Mouse (Mus musculus): ENCODE measurements around the gene Cdc14a. TPM values are rescaled to one million over a fixed set of nuclear protein-coding genes. Genes with fewer than 3 reads are reported as not detected.

Gene Cdc14a
- 13.9 and 14.3 TPM in 2 replicates for polyA plus RNA-seq (2015; fragmentation: Nextera tagmentation; extraction: Ambion mirVana)

DNA sequence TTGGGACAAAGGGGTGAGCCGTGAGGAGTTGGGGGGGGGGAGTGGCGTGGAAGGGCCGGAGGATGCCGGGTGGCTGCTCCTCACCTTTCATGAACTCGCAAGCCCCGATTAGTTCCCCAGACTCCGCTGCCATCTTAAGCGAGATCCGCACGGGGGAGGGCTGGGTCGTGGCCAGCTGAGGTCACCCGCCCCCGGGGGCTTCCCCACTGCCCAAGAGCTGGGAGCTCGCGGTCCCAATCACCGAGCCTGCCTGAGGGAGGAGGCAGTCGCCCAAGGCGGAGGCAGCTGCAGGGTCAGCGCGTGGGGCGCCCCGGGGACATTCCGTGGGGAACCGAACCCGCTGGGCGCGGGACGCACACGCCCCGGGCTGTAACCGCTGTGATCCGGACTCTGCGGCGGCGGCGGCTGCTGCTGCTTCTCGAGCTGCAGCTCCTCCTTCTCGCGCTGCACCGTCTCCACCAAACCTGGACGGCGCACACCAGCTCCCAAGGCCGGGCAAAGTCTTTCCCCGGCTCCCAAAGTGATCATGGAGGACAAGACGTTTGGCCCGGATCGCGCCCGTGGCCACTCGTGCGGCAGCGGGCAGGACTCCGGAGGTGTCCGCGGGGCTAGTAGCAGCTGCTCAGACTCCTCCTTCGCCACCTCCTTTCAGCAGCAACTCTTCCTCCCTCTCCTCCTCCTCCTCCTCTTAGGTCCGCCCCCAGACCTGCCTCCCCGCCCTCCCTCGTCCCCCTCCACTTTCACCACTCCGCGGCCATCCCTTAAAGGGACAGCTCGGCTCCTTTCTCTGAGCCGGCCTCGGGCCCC is at the start of gene Cdc14a:
Gene Cdc14a, minus strand, starts transcription at position 680 of the 807 bp plus-strand sequence.
- H3K27ac ChIP-seq (ENCODE audit: low read length): peak within 1 kb of the TSS; percentile 83
- peak within 1 kb of the TSS; percentile 78 for H3K4me2 ChIP-seq (replicated peaks; ENCODE audit: low read depth, low read length)
- H3K4me1 ChIP-seq (ENCODE audit: insufficient read depth, low read length): peaks cover 23% of the 10 kb centered on the region
- no peaks in the 10 kb centered on the region for H3K9me3 ChIP-seq (ENCODE audit: low read length)
- ATAC-seq (ENCODE audit: low FRiP score, low TSS enrichment): peak; percentile 94
- WGBS: under 1% methylated on average over 60 of the region's 64 CpGs
- no peaks in the 10 kb centered on the region for H3K27me3 ChIP-seq (ENCODE audit: insufficient read depth, low read length)
- H3K36me3 ChIP-seq (ENCODE audit: insufficient read depth, low read length): 0 out of 2 replicates have a peak, but pooled peaks cover 5% of the 10 kb centered on the region
- H3K4me3 ChIP-seq (ENCODE audit: low read length): peak within 1 kb of the TSS; percentile 99
- peak within 1 kb of the TSS; percentile 94 for H3K9ac ChIP-seq (replicated peaks; ENCODE audit: low read length)

- H3K9ac ChIP-seq (replicated peaks; ENCODE audit: low read length): no peak overlapping the region
- H3K9me3 ChIP-seq (ENCODE audit: low read length): no peaks in the 10 kb centered on the region
- no peak overlapping the region for H3K4me2 ChIP-seq (replicated peaks; ENCODE audit: low read depth, low read length)
- no peak for ATAC-seq (ENCODE audit: low FRiP score, low TSS enrichment)
- no peak overlapping the region for H3K4me3 ChIP-seq (ENCODE audit: low read length)
- no peak overlapping the region for H3K27ac ChIP-seq (ENCODE audit: low read length)
- H3K4me1 ChIP-seq (ENCODE audit: insufficient read depth, low read length): no peaks in the 10 kb centered on the region
- WGBS: 88% methylated on average over 12 of the region's 12 CpGs
- H3K36me3 ChIP-seq (ENCODE audit: insufficient read depth, low read length): no peaks in the 10 kb centered on the region
- H3K27me3 ChIP-seq (ENCODE audit: insufficient read depth, low read length): no peaks in the 10 kb centered on the region
Measured at GRCm38 (mm10) chr3:116465709-116466108, 41.9 kb upstream of the Cdc14a start.

- Histone ChIP-seq H3K4me3 (ENCODE audit: low read length) (no peak overlapping the region), H3K4me1 (ENCODE audit: insufficient read depth, low read length) (no peaks in the 10 kb centered on the region), H3K36me3 (ENCODE audit: insufficient read depth, low read length) (no peaks in the 10 kb centered on the region), H3K4me2 (replicated peaks; ENCODE audit: low read depth, low read length) (no peak overlapping the region), H3K9ac (replicated peaks; ENCODE audit: low read length) (no peak overlapping the region), H3K27ac (ENCODE audit: low read length) (no peak overlapping the region), H3K9me3 (ENCODE audit: low read length) (no peaks in the 10 kb centered on the region), H3K27me3 (ENCODE audit: insufficient read depth, low read length) (no peaks in the 10 kb centered on the region)
- ATAC-seq (ENCODE audit: low FRiP score, low TSS enrichment): no peak
- WGBS: 20% methylated on average over 2 of the region's 2 CpGs
Measured at GRCm38 (mm10) chr3:116464318-116464717, 40.5 kb upstream of the Cdc14a start.

DNA sequence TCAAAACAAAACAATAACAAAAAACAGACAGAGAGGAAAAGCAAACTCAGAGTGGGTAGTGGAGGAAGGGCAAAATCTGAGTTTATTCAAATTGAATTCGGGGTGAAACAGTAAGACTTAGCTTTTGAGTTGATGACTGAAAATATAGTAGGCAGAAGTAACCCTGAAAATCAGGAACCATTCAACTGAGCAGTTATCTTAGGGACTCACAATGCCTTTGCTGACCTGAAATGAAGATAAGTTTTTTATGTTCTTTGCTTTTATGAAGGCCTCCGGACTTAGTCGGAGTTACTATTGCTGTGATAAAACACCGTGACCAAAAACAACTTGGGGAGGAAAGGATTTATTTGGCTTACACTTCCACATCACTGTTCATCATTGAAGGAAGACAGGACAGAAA is 37.2 kb upstream of the Cdc14a start:
- no peak overlapping the region for H3K9ac ChIP-seq (replicated peaks; ENCODE audit: low read length)

GRCm38 (mm10) chr3:116454529-116454928 is 30.7 kb upstream of the Cdc14a start:
- 75% methylated on average over 1 of the region's 1 CpGs for WGBS
- Histone ChIP-seq H3K27ac (ENCODE audit: low read length) (no peak overlapping the region), H3K4me3 (ENCODE audit: low read length) (no peak overlapping the region), H3K9ac (replicated peaks; ENCODE audit: low read length) (no peak overlapping the region), H3K27me3 (ENCODE audit: insufficient read depth, low read length) (no peaks in the 10 kb centered on the region), H3K4me1 (ENCODE audit: insufficient read depth, low read length) (no peaks in the 10 kb centered on the region), H3K9me3 (ENCODE audit: low read length) (0 out of 2 replicates have a peak, but pooled peaks cover 2% of the 10 kb centered on the region), H3K36me3 (ENCODE audit: insufficient read depth, low read length) (no peaks in the 10 kb centered on the region), H3K4me2 (replicated peaks; ENCODE audit: low read depth, low read length) (no peak overlapping the region)
- no peak for ATAC-seq (ENCODE audit: low FRiP score, low TSS enrichment)

More for the DNA sequence above, 37.2 kb upstream of the Cdc14a start:
- Histone ChIP-seq H3K9me3 (ENCODE audit: low read length) (no peaks in the 10 kb centered on the region), H3K27ac (ENCODE audit: low read length) (no peak overlapping the region), H3K4me3 (ENCODE audit: low read length) (no peak overlapping the region), H3K4me2 (replicated peaks; ENCODE audit: low read depth, low read length) (no peak overlapping the region), H3K27me3 (ENCODE audit: insufficient read depth, low read length) (no peaks in the 10 kb centered on the region), H3K36me3 (ENCODE audit: insufficient read depth, low read length) (no peaks in the 10 kb centered on the region), H3K4me1 (ENCODE audit: insufficient read depth, low read length) (no peaks in the 10 kb centered on the region)
- WGBS: 72% methylated on average over 4 of the region's 4 CpGs
- ATAC-seq (ENCODE audit: low FRiP score, low TSS enrichment): no peak

- no peak overlapping the region for H3K9ac ChIP-seq (replicated peaks; ENCODE audit: low read length)
- 0 out of 2 replicates have a peak, but pooled peaks cover 2% of the 10 kb centered on the region for H3K9me3 ChIP-seq (ENCODE audit: low read length)
- WGBS: 70% methylated on average over 3 of the region's 3 CpGs
- H3K27ac ChIP-seq (ENCODE audit: low read length): no peak overlapping the region
- H3K4me3 ChIP-seq (ENCODE audit: low read length): no peak overlapping the region
- H3K4me1 ChIP-seq (ENCODE audit: insufficient read depth, low read length): no peaks in the 10 kb centered on the region
- no peak for ATAC-seq (ENCODE audit: low FRiP score, low TSS enrichment)
- no peak overlapping the region for H3K4me2 ChIP-seq (replicated peaks; ENCODE audit: low read depth, low read length)
- H3K36me3 ChIP-seq (ENCODE audit: insufficient read depth, low read length): no peaks in the 10 kb centered on the region
- no peaks in the 10 kb centered on the region for H3K27me3 ChIP-seq (ENCODE audit: insufficient read depth, low read length)
Measured at GRCm38 (mm10) chr3:116450741-116451140, 26.9 kb upstream of the Cdc14a start.

GRCm38 (mm10) chr3:116444327-116444726 is 20.5 kb upstream of the Cdc14a start:
- H3K9ac ChIP-seq (replicated peaks; ENCODE audit: low read length): no peak overlapping the region
- H3K4me3 ChIP-seq (ENCODE audit: low read length): no peak overlapping the region
- no peak for ATAC-seq (ENCODE audit: low FRiP score, low TSS enrichment)
- H3K4me1 ChIP-seq (ENCODE audit: insufficient read depth, low read length): no peaks in the 10 kb centered on the region
- H3K27ac ChIP-seq (ENCODE audit: low read length): no peak overlapping the region
- no peaks in the 10 kb centered on the region for H3K36me3 ChIP-seq (ENCODE audit: insufficient read depth, low read length)
- no peaks in the 10 kb centered on the region for H3K9me3 ChIP-seq (ENCODE audit: low read length)
- no peaks in the 10 kb centered on the region for H3K27me3 ChIP-seq (ENCODE audit: insufficient read depth, low read length)
- H3K4me2 ChIP-seq (replicated peaks; ENCODE audit: low read depth, low read length): no peak overlapping the region
- WGBS: 88% methylated on average over 9 of the region's 9 CpGs

GRCm38 (mm10) chr3:116442788-116443187 is 19.0 kb upstream of the Cdc14a start:
- Histone ChIP-seq H3K4me1 (ENCODE audit: insufficient read depth, low read length) (no peaks in the 10 kb centered on the region), H3K27me3 (ENCODE audit: insufficient read depth, low read length) (no peaks in the 10 kb centered on the region), H3K4me2 (replicated peaks; ENCODE audit: low read depth, low read length) (no peak overlapping the region), H3K4me3 (ENCODE audit: low read length) (no peak overlapping the region), H3K9ac (replicated peaks; ENCODE audit: low read length) (no peak overlapping the region), H3K9me3 (ENCODE audit: low read length) (no peaks in the 10 kb centered on the region), H3K27ac (ENCODE audit: low read length) (no peak overlapping the region), H3K36me3 (ENCODE audit: insufficient read depth, low read length) (no peaks in the 10 kb centered on the region)
- ATAC-seq (ENCODE audit: low FRiP score, low TSS enrichment): no peak
- WGBS: 57% methylated on average over 1 of the region's 1 CpGs

DNA sequence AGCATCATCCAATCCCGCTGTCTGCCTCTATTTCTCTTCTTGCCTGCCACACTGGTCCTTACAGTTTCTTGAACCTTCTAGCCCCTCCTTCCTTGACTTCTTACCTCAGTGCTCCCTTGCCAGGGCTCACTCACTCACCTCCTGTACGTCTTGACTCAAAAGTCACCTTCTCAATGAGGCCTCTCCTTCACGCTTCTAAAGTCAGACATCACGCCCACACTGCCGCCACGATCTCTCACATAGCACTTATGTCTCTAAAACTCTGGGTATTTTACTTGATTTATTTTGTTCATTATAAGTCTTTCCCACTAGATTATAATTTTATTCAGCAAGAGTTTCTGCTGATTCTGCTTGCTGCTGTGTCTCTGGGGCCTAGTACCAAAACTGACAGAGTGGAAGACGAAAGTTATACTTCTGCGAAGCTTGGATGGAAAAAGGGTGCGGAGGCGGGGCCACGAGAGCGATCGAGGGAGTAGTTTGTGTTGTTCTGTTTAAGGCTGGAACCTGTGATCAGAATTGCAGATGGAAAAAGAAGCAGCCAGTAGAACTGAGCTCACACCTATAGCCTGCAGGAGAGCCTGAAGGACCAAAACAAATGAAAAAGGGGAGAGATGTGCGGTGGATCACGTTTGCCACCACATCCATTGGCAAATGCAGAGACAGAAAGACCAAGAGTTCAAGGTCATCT is 17.8 kb upstream of the Cdc14a start:
- 85% methylated on average over 15 of the region's 15 CpGs for WGBS
- Histone ChIP-seq H3K27ac (ENCODE audit: low read length) (no peak overlapping the region), H3K9ac (replicated peaks; ENCODE audit: low read length) (no peak overlapping the region), H3K4me2 (replicated peaks; ENCODE audit: low read depth, low read length) (no peak overlapping the region), H3K9me3 (ENCODE audit: low read length) (no peaks in the 10 kb centered on the region), H3K27me3 (ENCODE audit: insufficient read depth, low read length) (no peaks in the 10 kb centered on the region), H3K4me1 (ENCODE audit: insufficient read depth, low read length) (no peaks in the 10 kb centered on the region), H3K4me3 (ENCODE audit: low read length) (no peak overlapping the region), H3K36me3 (ENCODE audit: insufficient read depth, low read length) (no peaks in the 10 kb centered on the region)
- no peak for ATAC-seq (ENCODE audit: low FRiP score, low TSS enrichment)
